Mouse (Mus musculus): ENCODE measurements around the gene Sergef. TPM values are rescaled to one million over a fixed set of nuclear protein-coding genes. Genes with fewer than 3 reads are reported as not detected.

The Sergef gene
- polyA plus RNA-seq, 1 experiment, result 7.4 TPM

GRCm38 (mm10) chr7:46409204-46409789, 230.3 kb downstream of the Sergef start:
- H3K4me1 ChIP-seq (ENCODE audit: control insufficient read depth, insufficient read depth, low read length), result no peaks in the 10 kb centered on the region
- TF ChIP-seq POLR2A (IDR thresholded peaks at IDR 0.05; ENCODE audit: borderline replicate concordance, low read depth, low read length), result no peak
- TF ChIP-seq CTCF (IDR thresholded peaks at IDR 0.05; ENCODE audit: low read depth, low read length), result no peak
- H3K4me3 ChIP-seq (ENCODE audit: insufficient read depth, low read length), result no peak overlapping the region
- no peak overlapping the region for H3K27ac ChIP-seq (ENCODE audit: insufficient read depth, low read depth, low read length)

GRCm38 (mm10) chr7:46408606-46409005, 231.0 kb downstream of the Sergef start:
- TF ChIP-seq CTCF (IDR thresholded peaks at IDR 0.05; ENCODE audit: low read depth, low read length) (no peak), POLR2A (IDR thresholded peaks at IDR 0.05; ENCODE audit: borderline replicate concordance, low read depth, low read length) (no peak)

GRCm38 (mm10) chr7:46404756-46405155, 234.9 kb downstream of the Sergef start:
- no peak for TF ChIP-seq POLR2A (IDR thresholded peaks at IDR 0.05; ENCODE audit: borderline replicate concordance, low read depth, low read length)
- no peaks in the 10 kb centered on the region for H3K4me1 ChIP-seq (ENCODE audit: control insufficient read depth, insufficient read depth, low read length)
- no peak overlapping the region for H3K27ac ChIP-seq (ENCODE audit: insufficient read depth, low read depth, low read length)
- H3K4me3 ChIP-seq (ENCODE audit: insufficient read depth, low read length), result no peak overlapping the region

More at GRCm38 (mm10) chr7:46408606-46409005, 231.0 kb downstream of the Sergef start:
- H3K4me3 ChIP-seq (ENCODE audit: insufficient read depth, low read length), result no peak overlapping the region
- no peaks in the 10 kb centered on the region for H3K4me1 ChIP-seq (ENCODE audit: control insufficient read depth, insufficient read depth, low read length)
- H3K27ac ChIP-seq (ENCODE audit: insufficient read depth, low read depth, low read length), result no peak overlapping the region

DNA sequence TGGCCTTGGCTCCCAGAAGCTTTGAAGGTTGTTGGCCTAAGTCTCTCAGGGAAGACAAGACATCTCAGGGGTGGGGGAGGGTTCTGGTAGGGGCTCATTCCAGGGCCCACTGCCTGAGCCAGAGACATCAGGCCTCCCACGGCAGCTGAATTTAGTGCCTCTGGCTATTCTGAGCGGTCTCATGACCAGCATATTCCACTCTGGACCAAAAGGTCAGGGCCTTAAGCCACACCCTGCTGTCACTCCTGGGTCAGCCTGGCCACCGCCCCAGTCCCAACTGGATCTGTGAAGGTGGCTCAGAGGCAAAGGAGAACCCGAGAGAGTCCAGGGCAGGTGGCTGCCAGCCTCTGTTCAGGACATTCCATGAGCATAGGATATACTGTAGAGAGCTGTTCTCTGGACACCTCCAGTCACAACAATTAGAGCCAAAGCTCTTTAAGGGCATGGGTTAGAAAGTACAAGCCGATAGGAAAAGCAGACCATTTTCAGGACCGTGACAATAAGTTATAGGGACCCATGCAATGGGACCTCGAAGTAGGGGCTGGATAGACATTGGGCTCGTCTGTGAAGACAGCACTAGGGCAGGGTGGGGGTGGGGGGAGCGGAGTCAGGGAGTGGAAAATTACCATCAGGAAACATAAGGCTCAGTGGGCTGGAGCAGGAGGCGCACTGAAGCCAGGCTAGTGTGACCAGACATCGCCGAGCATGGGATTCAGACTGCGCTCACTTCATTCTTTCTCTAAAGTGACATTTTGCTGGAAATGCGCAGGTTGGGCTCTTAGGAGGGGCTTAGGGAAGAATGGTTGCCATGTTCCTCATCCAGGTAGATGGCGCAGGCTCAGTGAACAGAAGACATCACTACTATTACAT, 235.8 kb downstream of the Sergef start:
- TF ChIP-seq POLR2A (IDR thresholded peaks at IDR 0.05; ENCODE audit: borderline replicate concordance, low read depth, low read length) (no peak), CTCF (IDR thresholded peaks at IDR 0.05; ENCODE audit: low read depth, low read length) (no peak)
- no peaks in the 10 kb centered on the region for H3K4me1 ChIP-seq (ENCODE audit: control insufficient read depth, insufficient read depth, low read length)

GRCm38 (mm10) chr7:46401371-46402180, 238.0 kb downstream of the Sergef start:
- Histone ChIP-seq H3K27ac (ENCODE audit: insufficient read depth, low read depth, low read length) (no peak overlapping the region), H3K4me3 (ENCODE audit: insufficient read depth, low read length) (no peak overlapping the region), H3K4me1 (ENCODE audit: control insufficient read depth, insufficient read depth, low read length) (no peaks in the 10 kb centered on the region)
- no peak for TF ChIP-seq CTCF (IDR thresholded peaks at IDR 0.05; ENCODE audit: low read depth, low read length)
- TF ChIP-seq POLR2A (IDR thresholded peaks at IDR 0.05; ENCODE audit: borderline replicate concordance, low read depth, low read length), result no peak

More for the DNA sequence above, 235.8 kb downstream of the Sergef start:
- Histone ChIP-seq H3K27ac (ENCODE audit: insufficient read depth, low read depth, low read length) (no peak overlapping the region), H3K4me3 (ENCODE audit: insufficient read depth, low read length) (no peak overlapping the region)

DNA sequence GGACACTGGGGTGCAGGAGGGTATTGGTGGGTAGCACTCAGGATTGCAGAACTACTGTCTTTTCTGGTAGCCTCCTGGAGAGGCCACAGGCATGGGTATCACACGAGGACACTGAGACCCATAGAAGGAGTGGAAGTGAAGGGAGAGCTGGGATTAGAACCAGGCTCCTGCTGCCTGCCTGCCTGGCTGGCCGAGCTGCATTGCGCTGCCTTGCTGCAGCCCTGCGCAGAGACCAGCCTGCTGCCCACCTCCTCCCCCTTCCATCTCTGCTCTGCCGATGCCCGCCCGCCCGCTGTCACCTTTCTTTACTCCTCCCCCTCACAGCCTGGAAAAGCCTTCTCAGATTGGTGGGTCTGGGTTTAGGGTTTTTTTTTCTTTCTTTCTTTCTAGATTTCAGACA, 239.3 kb downstream of the Sergef start:
- Histone ChIP-seq H3K4me3 (ENCODE audit: insufficient read depth, low read length) (no peak overlapping the region), H3K27ac (ENCODE audit: insufficient read depth, low read depth, low read length) (no peak overlapping the region), H3K4me1 (ENCODE audit: control insufficient read depth, insufficient read depth, low read length) (no peaks in the 10 kb centered on the region)
- no peak for TF ChIP-seq POLR2A (IDR thresholded peaks at IDR 0.05; ENCODE audit: borderline replicate concordance, low read depth, low read length)
- no peak for TF ChIP-seq CTCF (IDR thresholded peaks at IDR 0.05; ENCODE audit: low read depth, low read length)

- Histone ChIP-seq H3K4me3 (ENCODE audit: insufficient read depth, low read length) (no peak overlapping the region), H3K27ac (ENCODE audit: insufficient read depth, low read depth, low read length) (no peak overlapping the region), H3K4me1 (ENCODE audit: control insufficient read depth, insufficient read depth, low read length) (no peaks in the 10 kb centered on the region)
- TF ChIP-seq CTCF (IDR thresholded peaks at IDR 0.05; ENCODE audit: low read depth, low read length), result no peak
- no peak for TF ChIP-seq POLR2A (IDR thresholded peaks at IDR 0.05; ENCODE audit: borderline replicate concordance, low read depth, low read length)
Observed at GRCm38 (mm10) chr7:46399676-46400075, 239.9 kb downstream of the Sergef start.

GRCm38 (mm10) chr7:46398612-46399011, 241.0 kb downstream of the Sergef start:
- Histone ChIP-seq H3K4me1 (ENCODE audit: control insufficient read depth, insufficient read depth, low read length) (no peaks in the 10 kb centered on the region), H3K27ac (ENCODE audit: insufficient read depth, low read depth, low read length) (no peak overlapping the region), H3K4me3 (ENCODE audit: insufficient read depth, low read length) (no peak overlapping the region)
- no peak for TF ChIP-seq POLR2A (IDR thresholded peaks at IDR 0.05; ENCODE audit: borderline replicate concordance, low read depth, low read length)
- no peak for TF ChIP-seq CTCF (IDR thresholded peaks at IDR 0.05; ENCODE audit: low read depth, low read length)

DNA sequence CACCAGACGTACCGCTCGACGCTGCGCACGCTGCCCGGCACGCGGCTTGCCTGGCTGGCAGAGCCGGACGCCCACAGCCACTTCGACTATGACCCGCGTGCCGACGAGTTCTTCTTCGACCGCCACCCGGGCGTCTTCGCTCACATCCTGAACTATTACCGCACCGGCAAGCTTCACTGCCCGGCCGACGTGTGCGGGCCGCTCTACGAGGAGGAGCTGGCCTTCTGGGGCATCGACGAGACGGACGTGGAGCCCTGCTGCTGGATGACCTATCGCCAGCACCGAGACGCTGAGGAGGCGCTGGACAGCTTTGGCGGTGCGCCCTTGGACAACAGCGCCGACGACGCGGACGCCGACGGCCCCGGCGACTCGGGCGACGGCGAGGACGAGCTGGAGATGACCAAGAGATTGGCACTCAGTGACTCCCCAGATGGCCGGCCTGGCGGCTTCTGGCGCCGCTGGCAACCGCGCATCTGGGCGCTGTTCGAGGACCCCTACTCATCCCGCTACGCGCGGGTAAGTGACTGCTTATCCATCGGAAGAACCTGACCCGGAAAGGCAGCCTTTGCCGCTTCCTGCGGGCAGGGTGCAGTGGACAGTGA, 241.8 kb downstream of the Sergef start:
- TF ChIP-seq CTCF (IDR thresholded peaks at IDR 0.05; ENCODE audit: low read depth, low read length), result no peak
- no peak for TF ChIP-seq POLR2A (IDR thresholded peaks at IDR 0.05; ENCODE audit: borderline replicate concordance, low read depth, low read length)
- no peak overlapping the region for H3K4me3 ChIP-seq (ENCODE audit: insufficient read depth, low read length)
- no peaks in the 10 kb centered on the region for H3K4me1 ChIP-seq (ENCODE audit: control insufficient read depth, insufficient read depth, low read length)
- H3K27ac ChIP-seq (ENCODE audit: insufficient read depth, low read depth, low read length), result no peak overlapping the region
